Mouse (Mus musculus) intestine, postnatal 0 days (tissue): ENCODE measurements around the gene Farp2. TPM values are rescaled to one million over a fixed set of nuclear protein-coding genes. Genes with fewer than 3 reads are reported as not detected.
A peak's percentile ranks its signal among the peaks of the same experiment; 100 is the strongest.

Experiments used
- ATAC-seq: fragments of 200-750 bp; cut with Nextera tagmentation; 2 replicates; pipeline ENCODE4 v1.8.0; 2017; ENCODE audit warnings: mild to moderate bottlenecking, moderate TSS enrichment, moderate library complexity
- H3K27ac ChIP-seq: fragments of 300-500 bp; sonication (generic); 2 replicates; pipeline ENCODE4 v1.5.1; 2014; ENCODE audit warnings: mild to moderate bottlenecking, low read depth, low read length, moderate library complexity
- H3K27me3 ChIP-seq: fragments of 300-500 bp; sonication (generic); replicated peaks from 2 replicates; pipeline ENCODE4 v1.6.1; 2014; ENCODE audit warnings: low read length, mixed read lengths; ENCODE audit not compliant: control insufficient read depth, insufficient read depth
- H3K36me3 ChIP-seq: fragments of 300-500 bp; sonication (generic); 2 replicates; pipeline ENCODE4 v1.6.1; 2014; ENCODE audit warnings: mild to moderate bottlenecking, moderate library complexity; ENCODE audit not compliant: control insufficient read depth, insufficient read depth
- H3K4me1 ChIP-seq: fragments of 300-500 bp; sonication (generic); replicated peaks from 2 replicates; pipeline ENCODE4 v1.6.1; 2014; ENCODE audit warnings: antibody characterized with exemption, low read length, mixed read lengths; ENCODE audit not compliant: control insufficient read depth, insufficient read depth
- H3K4me2 ChIP-seq: fragments of 300-500 bp; sonication (generic); replicated peaks from 2 replicates; pipeline ENCODE4 v1.6.1; 2014; ENCODE audit warnings: low read depth, mild to moderate bottlenecking, moderate library complexity
- H3K4me3 ChIP-seq: fragments of 300-500 bp; sonication (generic); 2 replicates; pipeline ENCODE4 v1.5.1; 2014; ENCODE audit warnings: low read depth, low read length
- H3K9ac ChIP-seq: fragments of 300-500 bp; sonication (generic); 2 replicates; pipeline ENCODE4 v1.6.1; 2014; ENCODE audit warnings: mild to moderate bottlenecking, low read depth, low read length
- H3K9me3 ChIP-seq: fragments of 300-500 bp; sonication (generic); 2 replicates; pipeline ENCODE4 v1.6.1; 2016; ENCODE audit warnings: mixed run types; ENCODE audit not compliant: control insufficient read depth
- CTCF ChIP-seq: sonication (generic); IDR thresholded peaks from 2 replicates; pipeline ENCODE4 v1.5.1; 2016; ENCODE audit warnings: low read depth, mild to moderate bottlenecking, control low read depth, antibody characterized with exemption, moderate library complexity
- whole genome bisulfite sequencing: fragments of 180-500 bp; shearing (Covaris S2); extraction: QIAGEN DNeasy Blood & Tissue Kit; methylation state at CpG from one replicate; pipeline ENCODE4 v1.1.7; 2014; 5-methylcytosine and 5-hydroxymethylcytosine counted together
- polyA plus RNA-seq: library from polyadenylated mRNA; unstranded; fragments of >200 nt; fragmentation: Nextera tagmentation; extraction: Ambion mirVana; gene quantifications from 2 replicates; pipeline ENCODE4 v1.2.1, GENCODE M21; 2015

Farp2 gene
- polyA plus RNA-seq, 1 experiment from 2014 or later, result 5.3 TPM

DNA sequence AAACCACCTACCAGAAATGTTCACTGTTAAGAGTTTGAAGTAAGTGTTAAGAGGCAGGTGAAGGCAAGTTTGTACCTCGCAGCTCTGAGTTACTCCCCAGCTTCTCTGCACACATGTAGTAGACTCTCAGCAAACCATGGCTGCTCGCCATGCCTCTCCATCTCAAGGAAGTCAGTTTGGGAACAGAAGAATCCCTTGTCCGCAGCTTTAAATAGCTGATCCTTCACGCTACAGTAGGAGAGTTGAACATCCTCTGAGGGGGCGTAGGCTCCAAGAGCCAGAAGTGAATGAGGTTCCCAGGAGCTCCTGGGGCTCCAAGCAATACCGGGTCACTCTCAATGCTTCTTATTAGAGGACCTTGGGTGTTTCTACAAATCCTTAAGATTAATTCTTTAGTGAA lies 84.0 kb downstream of the Farp2 start:
- Histone ChIP-seq H3K27ac (no peak overlapping the region), H3K4me2 (no peak overlapping the region), H3K36me3 (0 out of 2 replicates have a peak, but pooled peaks cover 4% of the 10 kb centered on the region), H3K4me3 (no peak overlapping the region), H3K4me1 (no peaks in the 10 kb centered on the region), H3K9ac (no peak overlapping the region), H3K9me3 (no peaks in the 10 kb centered on the region), H3K27me3 (no peaks in the 10 kb centered on the region)
- no peak for ATAC-seq
- 80% methylated on average over 6 of the region's 6 CpGs for WGBS
- TF ChIP-seq CTCF, result no peak

DNA sequence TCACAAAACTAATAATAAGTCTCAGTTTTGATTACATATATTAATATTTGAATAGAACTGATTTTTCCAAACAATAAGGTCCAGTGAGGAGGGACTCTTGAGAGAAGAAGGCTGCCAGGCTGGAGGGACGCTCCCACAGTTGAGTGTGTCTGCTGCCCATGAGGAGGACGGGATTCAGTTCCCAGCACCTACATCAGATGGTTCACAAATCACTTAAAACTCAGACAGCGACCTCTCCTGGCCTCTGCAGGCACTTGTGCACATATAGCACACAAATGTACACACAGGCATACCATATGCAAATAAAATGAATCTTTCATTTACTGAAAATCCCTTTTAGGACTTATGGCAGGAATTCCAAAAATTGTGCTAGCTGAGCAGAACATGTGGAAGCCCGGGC lies 91.0 kb downstream of the Farp2 start:
- no peak for ATAC-seq
- H3K36me3 ChIP-seq, result 0 out of 2 replicates have a peak, but pooled peaks cover 3% of the 10 kb centered on the region
- H3K4me3 ChIP-seq, result no peak overlapping the region
- TF ChIP-seq CTCF, result no peak
- no peaks in the 10 kb centered on the region for H3K4me1 ChIP-seq
- no peak overlapping the region for H3K4me2 ChIP-seq
- H3K9me3 ChIP-seq, result no peaks in the 10 kb centered on the region
- no peak overlapping the region for H3K9ac ChIP-seq
- no peak overlapping the region for H3K27ac ChIP-seq
- WGBS, result 72% methylated on average over 4 of the region's 4 CpGs
- no peaks in the 10 kb centered on the region for H3K27me3 ChIP-seq

DNA sequence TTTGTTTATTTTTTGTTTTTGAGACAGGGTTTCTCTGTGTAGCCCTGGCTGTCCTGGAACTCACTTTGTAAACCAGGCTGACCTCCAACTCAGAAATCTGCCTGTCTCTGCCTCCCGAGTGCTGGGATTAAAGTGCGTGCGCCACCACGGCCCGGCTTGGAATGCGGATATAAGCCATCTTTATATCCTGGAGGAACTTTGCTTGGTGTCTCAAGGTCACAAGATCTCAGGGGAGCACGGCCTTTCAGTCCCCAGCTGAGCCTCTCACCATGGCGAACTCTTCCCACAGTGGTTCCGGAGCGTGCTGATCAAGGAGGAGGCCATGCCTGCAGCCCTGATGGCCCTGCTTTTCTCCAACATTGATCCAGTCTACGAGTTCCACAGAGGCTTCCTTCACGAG lies 92.0 kb downstream of the Farp2 start:
- WGBS, result 96% methylated on average over 12 of the region's 12 CpGs
- H3K9ac ChIP-seq, result no peak overlapping the region
- no peak for TF ChIP-seq CTCF
- no peak overlapping the region for H3K27ac ChIP-seq
- H3K9me3 ChIP-seq, result no peaks in the 10 kb centered on the region
- no peaks in the 10 kb centered on the region for H3K4me1 ChIP-seq
- no peaks in the 10 kb centered on the region for H3K27me3 ChIP-seq
- no peak overlapping the region for H3K4me3 ChIP-seq
- no peak overlapping the region for H3K4me2 ChIP-seq
- H3K36me3 ChIP-seq, result 0 out of 2 replicates have a peak, but pooled peaks cover 3% of the 10 kb centered on the region
- ATAC-seq, result no peak

DNA sequence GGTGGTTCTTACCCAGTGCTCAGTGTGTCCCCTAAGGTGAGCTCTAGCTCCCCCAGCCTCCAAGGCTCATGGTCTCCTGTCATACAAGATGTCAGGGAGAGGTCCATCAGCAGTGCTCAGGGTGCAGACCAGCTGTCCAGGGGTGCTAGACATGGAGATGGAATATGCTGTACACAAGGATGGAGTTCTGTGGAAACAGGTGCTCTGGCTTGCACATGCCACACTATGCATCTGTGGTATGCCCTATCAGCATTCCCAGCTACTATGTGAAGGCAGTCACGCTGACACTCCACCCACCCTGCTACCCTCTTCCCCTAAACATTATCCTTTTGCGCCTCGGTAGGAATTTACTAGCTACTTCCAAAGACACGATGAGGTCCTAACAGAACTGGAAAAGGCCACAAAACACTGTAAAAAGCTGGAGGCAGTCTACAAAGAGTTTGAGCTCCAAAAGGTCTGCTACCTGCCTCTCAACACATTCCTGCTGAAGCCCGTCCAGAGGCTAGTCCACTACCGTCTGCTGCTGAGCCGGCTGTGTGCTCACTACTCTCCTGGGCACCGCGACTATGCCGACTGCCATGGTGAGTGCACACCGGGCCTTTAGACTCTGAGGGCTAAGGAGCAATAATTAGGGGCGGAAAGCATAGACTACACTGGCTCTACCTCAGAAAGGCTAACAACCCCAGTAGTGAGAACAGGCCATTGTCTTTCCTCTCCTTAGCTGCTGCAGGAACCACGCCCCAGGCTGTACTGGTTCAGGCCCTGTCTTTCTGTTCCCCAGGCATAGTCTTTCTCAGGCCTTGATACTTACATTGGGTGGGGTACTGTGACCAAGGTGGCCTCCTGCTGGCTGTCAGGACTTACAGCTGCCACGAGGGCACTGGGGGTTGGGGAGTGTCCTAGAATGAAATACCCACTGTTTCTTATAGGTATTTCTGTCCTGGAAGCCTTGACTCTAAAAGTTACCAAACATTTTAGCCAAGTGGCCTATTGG lies 95.5 kb downstream of the Farp2 start:
- H3K4me2 ChIP-seq, result no peak overlapping the region
- WGBS, result 79% methylated on average over 14 of the region's 14 CpGs
- H3K36me3 ChIP-seq, result peaks cover 9% of the 10 kb centered on the region; the same call in 1 of the 2 replicates
- H3K4me3 ChIP-seq, result no peak overlapping the region
- no peak overlapping the region for H3K27ac ChIP-seq
- no peaks in the 10 kb centered on the region for H3K9me3 ChIP-seq
- TF ChIP-seq CTCF, result peak; percentile 38
- H3K27me3 ChIP-seq, result no peaks in the 10 kb centered on the region
- no peak for ATAC-seq
- no peak overlapping the region for H3K9ac ChIP-seq
- no peaks in the 10 kb centered on the region for H3K4me1 ChIP-seq

DNA sequence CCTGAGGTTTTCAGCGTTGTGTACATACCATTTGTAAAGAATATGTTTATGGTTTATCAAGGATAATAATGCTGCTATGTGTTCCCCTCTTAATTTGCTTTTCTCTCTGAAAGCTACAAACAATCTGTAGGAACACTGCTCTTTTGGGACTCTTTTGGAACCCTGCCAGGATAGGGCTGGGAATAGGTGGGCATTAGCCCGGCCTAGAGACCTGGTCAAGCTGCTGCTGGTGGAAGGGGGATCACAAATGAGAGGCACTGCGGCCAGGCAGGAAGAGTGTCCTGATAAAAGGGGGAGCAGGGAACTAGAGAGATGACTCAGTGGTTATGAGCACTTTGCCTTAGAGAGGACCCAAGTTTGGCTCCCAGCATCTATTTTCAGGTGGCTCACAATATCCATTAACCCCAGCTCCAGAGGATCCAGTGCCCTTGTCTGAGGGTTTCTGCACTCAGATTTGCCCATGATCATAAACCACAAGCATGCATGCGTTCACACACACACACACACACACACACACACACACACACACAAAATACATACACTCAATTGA lies 96.9 kb downstream of the Farp2 start:
- Histone ChIP-seq H3K36me3 (peaks cover 12% of the 10 kb centered on the region), H3K9me3 (no peaks in the 10 kb centered on the region), H3K4me3 (no peak overlapping the region), H3K4me2 (no peak overlapping the region), H3K27ac (no peak overlapping the region), H3K4me1 (no peaks in the 10 kb centered on the region), H3K27me3 (no peaks in the 10 kb centered on the region), H3K9ac (no peak overlapping the region)
- no peak for TF ChIP-seq CTCF
- WGBS, result 83% methylated on average over 4 of the region's 4 CpGs
- no peak for ATAC-seq

DNA sequence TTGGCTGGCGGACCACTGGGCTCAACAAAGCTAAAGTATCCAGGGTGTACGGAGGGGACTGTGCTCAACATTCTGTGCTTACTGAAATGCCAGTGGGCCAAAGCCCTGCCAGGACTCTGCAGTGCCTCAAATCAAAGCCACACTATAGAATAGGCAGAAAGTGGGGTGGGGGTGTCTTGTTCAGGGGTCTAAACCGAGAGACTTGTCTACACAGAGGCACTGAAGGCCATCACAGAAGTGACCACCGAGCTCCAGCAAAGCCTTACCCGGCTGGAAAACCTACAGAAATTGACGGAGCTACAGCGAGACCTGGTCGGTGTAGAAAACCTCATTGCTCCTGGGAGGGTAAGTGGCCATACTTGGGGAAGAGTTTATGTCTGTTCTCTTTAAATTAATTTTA lies 97.9 kb downstream of the Farp2 start:
- no peak overlapping the region for H3K27ac ChIP-seq
- 87% methylated on average over 8 of the region's 8 CpGs for WGBS

More for the DNA sequence above, 97.9 kb downstream of the Farp2 start:
- ATAC-seq, result no peak
- no peak overlapping the region for H3K9ac ChIP-seq
- no peak overlapping the region for H3K4me2 ChIP-seq
- no peak for TF ChIP-seq CTCF
- H3K36me3 ChIP-seq, result peaks cover 16% of the 10 kb centered on the region
- no peak overlapping the region for H3K4me3 ChIP-seq
- H3K9me3 ChIP-seq, result no peaks in the 10 kb centered on the region
- no peaks in the 10 kb centered on the region for H3K27me3 ChIP-seq
- H3K4me1 ChIP-seq, result no peaks in the 10 kb centered on the region
